ENCODE assay signal across 10 mouse cellular contexts in the genomic region with DNA sequence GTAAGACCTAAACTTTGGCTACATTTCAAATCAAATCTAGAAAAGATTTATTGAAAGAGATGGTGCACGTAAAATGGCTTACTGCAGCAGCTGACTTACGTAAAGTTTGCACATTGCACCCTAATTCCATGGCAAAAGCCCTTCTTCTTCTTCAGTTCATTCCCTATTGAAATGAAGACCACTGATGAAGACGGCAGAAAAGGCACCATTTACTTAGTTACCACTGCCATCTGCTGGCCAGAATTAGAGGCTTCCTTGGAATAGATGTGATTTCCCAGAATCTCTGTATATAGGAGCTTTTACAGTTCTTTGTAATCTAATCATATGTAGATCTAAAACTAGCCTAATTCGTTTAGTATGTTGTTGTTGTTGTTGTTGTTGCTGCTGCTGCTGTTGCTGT.
A peak's percentile ranks its signal among the peaks of the same experiment; 100 is the strongest.
DNase-seq lines count a peak whose midpoint lies in the region; ATAC-seq lines count a peak whose summit lies in the region.
"Had no signal": no experiment of that assay in that cellular context is flagged by ENCODE, and none has a peak within 500 bp of the region (broad histone marks: within the 10 kb centered on the region; RNA-seq: fewer than 3 reads in every experiment).

No protein-coding gene starts in this region.

- H3K4me2 ChIP-seq in kidney, embryonic 14.5 days (replicated peaks; ENCODE audit: low read depth, low read length): no peak overlapping the region
- H3K4me2 ChIP-seq: embryonic facial prominence, embryonic 15.5 days had no signal

- no peak overlapping the region for H3K27ac ChIP-seq in kidney, embryonic 14.5 days (ENCODE audit: low read depth, low read length)
- H3K27ac ChIP-seq in forebrain, embryonic 10.5 days: no peak overlapping the region
- H3K27ac ChIP-seq: embryonic facial prominence, embryonic 15.5 days had no signal

- H3K4me3 ChIP-seq in kidney, embryonic 14.5 days (ENCODE audit: low read length): no peak overlapping the region
- H3K4me3 ChIP-seq in forebrain, embryonic 10.5 days: no peak overlapping the region
- H3K4me3 ChIP-seq: embryonic facial prominence, embryonic 15.5 days; myocyte had no signal

- no peaks in the 10 kb centered on the region for H3K9me3 ChIP-seq in kidney, embryonic 14.5 days (ENCODE audit: control insufficient read depth, low read length)
- H3K9me3 ChIP-seq in forebrain, embryonic 10.5 days: no peaks in the 10 kb centered on the region
- H3K9me3 ChIP-seq: embryonic facial prominence, embryonic 15.5 days had no signal

- intact Hi-C loops in left cerebral cortex, postnatal 14 days (cut with DNase I): loop anchor here (5.0 kb wide), 1 partner anchor 691 kb away; no protein-coding TSS in a partner anchor

- DNase-seq in kidney, adult 18-20 months: peak; percentile 56
- peak; percentile 57 to 74 for DNase-seq in adrenal gland, postnatal 36 days
- DNase-seq in forebrain, embryonic 10.5 days (ENCODE audit: extremely low spot score, low spot score): peak; percentile 31
- peak; percentile 56 for DNase-seq in hindlimb bud, embryonic 11.5 days (ENCODE audit: extremely low spot score, low read depth, low spot score)
- peak; percentile 80 to 90 for DNase-seq in left cerebral cortex, postnatal 14 days (ENCODE audit: low spot score in 2 of 2)
- peak; percentile 44 for DNase-seq in naive thymus-derived CD4-positive, alpha-beta T cell, adult 2 months (ENCODE audit: low read depth)
- peak; percentile 19 for DNase-seq in thymus, postnatal 25 days

- WGBS in kidney, embryonic 14.5 days: 11% methylated on average over 4 of the region's 4 CpGs
- WGBS in forebrain, embryonic 10.5 days: 20% methylated on average over 4 of the region's 4 CpGs

- H3K9ac ChIP-seq in kidney, embryonic 14.5 days (ENCODE audit: low read depth, low read length): no peak overlapping the region
- H3K9ac ChIP-seq: embryonic facial prominence, embryonic 15.5 days had no signal

- no peaks in the 10 kb centered on the region for H3K27me3 ChIP-seq in kidney, embryonic 14.5 days (ENCODE audit: control insufficient read depth, insufficient read depth, low read length)
- no peaks in the 10 kb centered on the region for H3K27me3 ChIP-seq in forebrain, embryonic 10.5 days (ENCODE audit: poor library complexity, severe bottlenecking)
- H3K27me3 ChIP-seq: embryonic facial prominence, embryonic 15.5 days had no signal

- no peaks in the 10 kb centered on the region for H3K4me1 ChIP-seq in kidney, embryonic 14.5 days (ENCODE audit: control insufficient read depth, insufficient read depth, low read length)
- H3K4me1 ChIP-seq in forebrain, embryonic 10.5 days: no peaks in the 10 kb centered on the region
- H3K4me1 ChIP-seq: embryonic facial prominence, embryonic 15.5 days had no signal

- ATAC-seq in kidney, embryonic 14.5 days (ENCODE audit: low FRiP score, low TSS enrichment): no peak

- no peaks in the 10 kb centered on the region for H3K36me3 ChIP-seq in kidney, embryonic 14.5 days (ENCODE audit: control insufficient read depth, insufficient read depth, low read length)
- H3K36me3 ChIP-seq in forebrain, embryonic 10.5 days (replicated peaks): no peaks in the 10 kb centered on the region
- H3K36me3 ChIP-seq: embryonic facial prominence, embryonic 15.5 days had no signal

Comparison
In these comparisons a context has a peak if more than half of its experiments do, and no peak if none do; other contexts are left out.
1. DNase-seq: peak in every context shown above with its lines; median percentile 85 in left cerebral cortex, postnatal 14 days; 66 in adrenal gland, postnatal 36 days; 56 in kidney, adult 18-20 months; 56 in hindlimb bud, embryonic 11.5 days; 44 in naive thymus-derived CD4-positive, alpha-beta T cell, adult 2 months; 31 in forebrain, embryonic 10.5 days; 19 in thymus, postnatal 25 days.